Mouse (Mus musculus) Patski (cell line): Measurements from ENCODE around the gene Ttc32. TPM values are rescaled to one million over a fixed set of nuclear protein-coding genes. Genes with fewer than 3 reads are reported as not detected.
A peak's percentile ranks its signal among the peaks of the same experiment; 100 is the strongest.

ENCODE experiments used
- ATAC-seq: fragments of 100-300 bp; one replicate; pipeline ENCODE4 v1.8.0; 2021
- CTCF ChIA-PET: fragments of 350-600 bp; sonication (Branson Sonifier 250); formaldehyde crosslinking; loops from one replicate; lab custom pipeline; 2022; ENCODE audit warnings: inconsistent platforms; lab: Charles Lee
- POLR2A ChIA-PET: fragments of 350-600 bp; sonication (Branson Sonifier 250); formaldehyde crosslinking; loops from one replicate; lab custom pipeline; 2022; ENCODE audit warnings: antibody characterized with exemption, inconsistent platforms; lab: Charles Lee
- DNase-seq: peaks from one replicate; pipeline ENCODE4 v3.0.0-alpha.2; 2011; ENCODE audit warnings: low read depth, low spot score
- H3K27me3 ChIP-seq: fragments of 371-371 bp; one replicate; pipeline ENCODE4 v1.5.1; 2021
- CTCF ChIP-seq: fragments of 100-300 bp; IDR thresholded peaks from one replicate; pipeline ENCODE4 v1.5.1; 2021
- in situ Hi-C: fragments of 300-500 bp; cut with MboI; formaldehyde crosslinking; loops from 3 replicates; pipeline ENCODE4 v1.11.1; 2018; ENCODE audit warnings: low pct_unique_long_range_greater_than_20kb, mixed read lengths
- polyA plus RNA-seq: library from polyadenylated mRNA; unstranded; gene quantifications from one replicate; pipeline ENCODE4 v1.2.3, GENCODE M21; 2021

Gene Ttc32
- polyA plus RNA-seq, 1 experiment from 2014 or later, result 14.7 TPM

- ATAC-seq (no peak), DNase-seq (no peak)
- CTCF ChIA-PET, result no interaction called here
- H3K27me3 ChIP-seq, result no peaks in the 10 kb centered on the region
- POLR2A ChIA-PET, result no interaction called here
- no peak for TF ChIP-seq CTCF
- in situ Hi-C loops, result loop anchor here (10.0 kb wide), 2 partner anchors 512 to 1542 kb away; no protein-coding TSS in a partner anchor
Measured at GRCm38 (mm10) chr12:9042316-9042715, 12.5 kb downstream of the Ttc32 start.

GRCm38 (mm10) chr12:9042759-9043158 is 13.0 kb downstream of the Ttc32 start:
- DNase-seq (no peak), ATAC-seq (no peak)
- TF ChIP-seq CTCF, result no peak
- POLR2A ChIA-PET, result no interaction called here
- CTCF ChIA-PET, result no interaction called here
- in situ Hi-C loops, result loop anchor here (10.0 kb wide), 2 partner anchors 512 to 1542 kb away; no protein-coding TSS in a partner anchor
- H3K27me3 ChIP-seq, result no peaks in the 10 kb centered on the region

- no peak for ATAC-seq
- no peaks in the 10 kb centered on the region for H3K27me3 ChIP-seq
- DNase-seq, result no peak
- ChIA-PET CTCF (no interaction called here), POLR2A (no interaction called here)
- no peak for TF ChIP-seq CTCF
- in situ Hi-C loops, result loop anchor here (5.0 to 10.0 kb wide), 3 partner anchors 510 to 1540 kb away; no protein-coding TSS in a partner anchor
Measured at GRCm38 (mm10) chr12:9044666-9045065, 14.9 kb downstream of the Ttc32 start.

GRCm38 (mm10) chr12:9046674-9047073 is 16.9 kb downstream of the Ttc32 start:
- ATAC-seq (no peak), DNase-seq (no peak)
- CTCF ChIA-PET, result no interaction called here
- in situ Hi-C loops, result loop anchor here (5.0 to 10.0 kb wide), 3 partner anchors 508 to 1538 kb away; no protein-coding TSS in a partner anchor
- POLR2A ChIA-PET, result no interaction called here
- TF ChIP-seq CTCF, result no peak
- no peaks in the 10 kb centered on the region for H3K27me3 ChIP-seq

- TF ChIP-seq CTCF, result no peak
- in situ Hi-C loops, result loop anchor here (5.0 to 10.0 kb wide), 3 partner anchors 507 to 1537 kb away; no protein-coding TSS in a partner anchor
- CTCF ChIA-PET, result no interaction called here
- POLR2A ChIA-PET, result no interaction called here
- DNase-seq, result no peak
- ATAC-seq, result no peak
- H3K27me3 ChIP-seq, result no peaks in the 10 kb centered on the region
Measured at GRCm38 (mm10) chr12:9048090-9048489, 18.3 kb downstream of the Ttc32 start.

- no peak for TF ChIP-seq CTCF
Measured at GRCm38 (mm10) chr12:9050824-9051223, 21.0 kb downstream of the Ttc32 start.

GRCm38 (mm10) chr12:9052075-9052829 is 22.5 kb downstream of the Ttc32 start:
- ChIA-PET CTCF (no interaction called here), POLR2A (no interaction called here)
- H3K27me3 ChIP-seq, result no peaks in the 10 kb centered on the region
- peak; percentile 95 for TF ChIP-seq CTCF
- DNase-seq (peak; percentile 41), ATAC-seq (peak; percentile 66)
- in situ Hi-C loops, result loop anchor here (10.0 kb wide), 1 partner anchor 203 kb away; no protein-coding TSS in a partner anchor

More at GRCm38 (mm10) chr12:9050824-9051223, 21.0 kb downstream of the Ttc32 start:
- no peaks in the 10 kb centered on the region for H3K27me3 ChIP-seq
- ATAC-seq (no peak), DNase-seq (no peak)
- ChIA-PET POLR2A (no interaction called here), CTCF (interaction anchor here (1.0 kb wide), 1 partner anchor 1172 kb away, joined by 3 read pairs; no protein-coding TSS in a partner anchor)
- in situ Hi-C loops, result loop anchor here (10.0 kb wide), 1 partner anchor 204 kb away; no protein-coding TSS in a partner anchor

GRCm38 (mm10) chr12:9053345-9053744 is 23.5 kb downstream of the Ttc32 start:
- TF ChIP-seq CTCF, result no peak
- CTCF ChIA-PET, result interaction anchor here (0.6 kb wide), 1 partner anchor 1539 kb away, joined by 3 read pairs; no protein-coding TSS in a partner anchor
- H3K27me3 ChIP-seq, result no peaks in the 10 kb centered on the region
- no peak for DNase-seq
- in situ Hi-C loops, result loop anchor here (10.0 kb wide), 1 partner anchor 201 kb away; no protein-coding TSS in a partner anchor
- POLR2A ChIA-PET, result no interaction called here
- no peak for ATAC-seq

- ChIA-PET POLR2A (no interaction called here), CTCF (no interaction called here)
- no peak for TF ChIP-seq CTCF
- no peaks in the 10 kb centered on the region for H3K27me3 ChIP-seq
- DNase-seq (no peak), ATAC-seq (no peak)
- in situ Hi-C loops, result loop anchor here (10.0 kb wide), 1 partner anchor 201 kb away; no protein-coding TSS in a partner anchor
Measured at GRCm38 (mm10) chr12:9054012-9054411, 24.2 kb downstream of the Ttc32 start.

- in situ Hi-C loops, result loop anchor here (5.0 to 10.0 kb wide), 2 partner anchors 200 to 1482 kb away; no protein-coding TSS in a partner anchor
- DNase-seq (no peak), ATAC-seq (no peak)
- no peak for TF ChIP-seq CTCF
- H3K27me3 ChIP-seq, result no peaks in the 10 kb centered on the region
- ChIA-PET POLR2A (no interaction called here), CTCF (interaction anchor here (1.7 kb wide), 1 partner anchor 11 kb away, joined by 5 read pairs; no protein-coding TSS in a partner anchor)
Measured at GRCm38 (mm10) chr12:9055269-9055668, 25.5 kb downstream of the Ttc32 start.

GRCm38 (mm10) chr12:9059502-9059901 is 29.7 kb downstream of the Ttc32 start:
- ATAC-seq (no peak), DNase-seq (no peak)
- TF ChIP-seq CTCF, result no peak
- ChIA-PET CTCF (no interaction called here), POLR2A (no interaction called here)
- no peaks in the 10 kb centered on the region for H3K27me3 ChIP-seq
- in situ Hi-C loops, result loop anchor here (5.0 to 10.0 kb wide), 2 partner anchors 195 to 1478 kb away; no protein-coding TSS in a partner anchor
